Mouse (Mus musculus) induced T-regulatory cell, adult 2 months (primary cell): ENCODE results near the gene Elmo3.

ENCODE experiments used
- DNase-seq: peaks from one replicate; pipeline ENCODE4 v3.0.0-alpha.2; 2012; ENCODE audit warnings: low read depth

The Elmo3 gene

GRCm38 (mm10) chr8:105298351-105299252, 6.8 kb upstream of the Elmo3 start:
- DNase-seq: peak; percentile 25

- no peak for DNase-seq
Observed at GRCm38 (mm10) chr8:105299962-105300361, 5.4 kb upstream of the Elmo3 start.

GRCm38 (mm10) chr8:105303396-105303795, 2.0 kb upstream of the Elmo3 start:
- peak; percentile 30 for DNase-seq

GRCm38 (mm10) chr8:105303874-105304273, 1.5 kb upstream of the Elmo3 start:
- DNase-seq: no peak

- DNase-seq: peak; percentile 42
Observed at GRCm38 (mm10) chr8:105304325-105305210, 833 bp upstream of the Elmo3 start.

GRCm38 (mm10) chr8:105306146-105306691, 818 bp downstream of the Elmo3 start:
- DNase-seq: no peak

- no peak for DNase-seq
Observed at GRCm38 (mm10) chr8:105307670-105308069, 2.3 kb downstream of the Elmo3 start.

- no peak for DNase-seq
Observed at GRCm38 (mm10) chr8:105308428-105308827, 3.0 kb downstream of the Elmo3 start.

GRCm38 (mm10) chr8:105309142-105309847, 3.9 kb downstream of the Elmo3 start:
- DNase-seq: no peak

- DNase-seq: no peak
Observed at GRCm38 (mm10) chr8:105310118-105310517, 4.7 kb downstream of the Elmo3 start.

- DNase-seq: no peak
Observed at GRCm38 (mm10) chr8:105311718-105312117, 6.3 kb downstream of the Elmo3 start.

GRCm38 (mm10) chr8:105312891-105313481, 7.6 kb downstream of the Elmo3 start:
- no peak for DNase-seq

GRCm38 (mm10) chr8:105313622-105314402, 8.4 kb downstream of the Elmo3 start:
- no peak for DNase-seq

- DNase-seq: no peak
Observed at GRCm38 (mm10) chr8:105315073-105315769, 9.8 kb downstream of the Elmo3 start.

GRCm38 (mm10) chr8:105317941-105318340, 12.5 kb downstream of the Elmo3 start:
- DNase-seq: no peak

- DNase-seq: no peak
Observed at GRCm38 (mm10) chr8:105318662-105319190, 13.3 kb downstream of the Elmo3 start.

GRCm38 (mm10) chr8:105323183-105323582, 17.8 kb downstream of the Elmo3 start:
- DNase-seq: no peak

- DNase-seq: no peak
Observed at GRCm38 (mm10) chr8:105325641-105326093, 20.3 kb downstream of the Elmo3 start.

- DNase-seq: peak; percentile 98
Observed at GRCm38 (mm10) chr8:105326141-105326672, 20.8 kb downstream of the Elmo3 start, which contains the start of the genes Lrrc29 and Tmem208. Gene Lrrc29 (minus strand): TSS chr8:105326278. Gene Tmem208 (plus strand): TSS chr8:105326354.
